Mouse (Mus musculus) liver, adult 2 months (tissue): ENCODE data around the gene Irs4. TPM values are rescaled to one million over a fixed set of nuclear protein-coding genes. Genes with fewer than 3 reads are reported as not detected.

Experiments used
- DNase-seq: peaks from one replicate; pipeline ENCODE4 v3.0.0-alpha.2; 2011; ENCODE audit warnings: low read depth, low spot score; ENCODE audit errors: extremely low read depth
- H3K27ac ChIP-seq: fragments of 200-500 bp; replicated peaks from 2 replicates; pipeline ENCODE4 v1.5.1; 2012; ENCODE audit warnings: low read depth, mild to moderate bottlenecking, control low read depth, inconsistent platforms, low read length; ENCODE audit not compliant: insufficient read depth
- H3K27me3 ChIP-seq: fragments of 200-500 bp; 2 replicates; pipeline ENCODE4 v1.6.1; 2012; ENCODE audit warnings: mild to moderate bottlenecking, moderate library complexity, low read length, inconsistent platforms; ENCODE audit not compliant: control insufficient read depth, insufficient read depth
- H3K36me3 ChIP-seq: fragments of 200-500 bp; 2 replicates; pipeline ENCODE4 v1.6.1; 2012; ENCODE audit warnings: low read length, inconsistent platforms; ENCODE audit not compliant: control insufficient read depth, insufficient read depth
- H3K4me1 ChIP-seq: fragments of 200-500 bp; 2 replicates; pipeline ENCODE4 v1.6.1; 2011; ENCODE audit warnings: low read length; ENCODE audit not compliant: control insufficient read depth, insufficient read depth
- H3K4me3 ChIP-seq: fragments of 200-500 bp; 2 replicates; pipeline ENCODE4 v1.5.1; 2011; ENCODE audit warnings: low read depth, mild to moderate bottlenecking, control low read depth, low read length, moderate library complexity; ENCODE audit not compliant: insufficient read depth
- H3K79me2 ChIP-seq: fragments of 200-500 bp; 2 replicates; pipeline ENCODE4 v1.6.1; 2012; ENCODE audit warnings: inconsistent platforms, mild to moderate bottlenecking, low read length, moderate library complexity; ENCODE audit not compliant: control insufficient read depth, insufficient read depth
- H3K9ac ChIP-seq: fragments of 200-500 bp; 2 replicates; pipeline ENCODE4 v1.6.1; 2012; ENCODE audit warnings: low read depth, mild to moderate bottlenecking, control low read depth, inconsistent platforms, low read length
- CTCF ChIP-seq: fragments of 200-500 bp; IDR thresholded peaks from 2 replicates; pipeline ENCODE4 v1.5.1; 2011; ENCODE audit warnings: low read depth, low read length, control low read depth
- POLR2A ChIP-seq: fragments of 200-500 bp; IDR thresholded peaks from 2 replicates; pipeline ENCODE4 v1.6.1; 2011; ENCODE audit warnings: low read length, control low read depth; ENCODE audit not compliant: insufficient read depth; ENCODE audit errors: extremely low read depth
- WGBS: fragments of 180-500 bp; shearing (Covaris S2); methylation state at CpG from one replicate; pipeline ENCODE4 v1.1.7; 2018; 5-methylcytosine and 5-hydroxymethylcytosine counted together
- polyA plus RNA-seq: library from polyadenylated mRNA; depleted of rRNA; stranded (reverse); fragments of >200 nt; gene quantifications from 2 replicates; pipeline ENCODE4 v1.2.3, GENCODE M21; 2012; rRNA removed
- total RNA-seq: library from RNA; depleted of rRNA; stranded (reverse); fragments of >200 nt; gene quantifications from 2 replicates; pipeline ENCODE4 v1.2.3, GENCODE M21; 2014; rRNA removed

The Irs4 gene
- not detected in 2 replicates for total RNA-seq
- polyA plus RNA-seq: not detected in 2 replicates

- Histone ChIP-seq H3K4me1 (peaks cover 2% of the 10 kb centered on the region; the same call in 1 of the 2 replicates), H3K27me3 (peaks cover 26% of the 10 kb centered on the region), H3K36me3 (no peaks in the 10 kb centered on the region), H3K9ac (no peak within 1 kb of the TSS), H3K79me2 (no peaks in the 10 kb centered on the region), H3K27ac (no peak within 1 kb of the TSS), H3K4me3 (no peak within 1 kb of the TSS)
- TF ChIP-seq CTCF (no peak), POLR2A (no peak)
- no peak for DNase-seq
- WGBS: 1% methylated on average over 44 of the region's 51 CpGs
Measured at GRCm38 (mm10) chrX:141724937-141725918, at the start of gene Irs4. TSS of gene Irs4 (minus strand) at chrX:141725263.

GRCm38 (mm10) chrX:141750360-141750759, 25.3 kb upstream of the Irs4 start:
- WGBS: 67% methylated on average over 2 of the region's 2 CpGs
- Histone ChIP-seq H3K27ac (no peak overlapping the region), H3K4me1 (no peaks in the 10 kb centered on the region), H3K36me3 (no peaks in the 10 kb centered on the region), H3K4me3 (no peak overlapping the region), H3K79me2 (no peaks in the 10 kb centered on the region), H3K27me3 (no peaks in the 10 kb centered on the region), H3K9ac (no peak overlapping the region)
- no peak for DNase-seq
- no peak for TF ChIP-seq POLR2A
- TF ChIP-seq CTCF: no peak

GRCm38 (mm10) chrX:141729570-141729969, 4.5 kb upstream of the Irs4 start:
- H3K9ac ChIP-seq: no peak overlapping the region
- no peaks in the 10 kb centered on the region for H3K4me1 ChIP-seq
- no peak for DNase-seq
- TF ChIP-seq POLR2A: no peak
- TF ChIP-seq CTCF: no peak
- H3K4me3 ChIP-seq: no peak overlapping the region
- H3K36me3 ChIP-seq: no peaks in the 10 kb centered on the region
- no peak overlapping the region for H3K27ac ChIP-seq
- H3K79me2 ChIP-seq: no peaks in the 10 kb centered on the region
- H3K27me3 ChIP-seq: peaks cover 9% of the 10 kb centered on the region
- WGBS: 39% methylated on average over 5 of the region's 5 CpGs

GRCm38 (mm10) chrX:141724391-141724891, 622 bp downstream of the Irs4 start:
- Histone ChIP-seq H3K27me3 (peaks cover 26% of the 10 kb centered on the region), H3K9ac (no peak overlapping the region), H3K4me3 (no peak overlapping the region), H3K79me2 (no peaks in the 10 kb centered on the region), H3K36me3 (no peaks in the 10 kb centered on the region), H3K4me1 (peaks cover 2% of the 10 kb centered on the region; the same call in 1 of the 2 replicates), H3K27ac (no peak overlapping the region)
- no peak for DNase-seq
- no peak for TF ChIP-seq CTCF
- no peak for TF ChIP-seq POLR2A
- 3% methylated on average over 48 of the region's 52 CpGs for WGBS

GRCm38 (mm10) chrX:141723936-141724335, 1.1 kb downstream of the Irs4 start:
- no peak overlapping the region for H3K27ac ChIP-seq
- peaks cover 2% of the 10 kb centered on the region; the same call in 1 of the 2 replicates for H3K4me1 ChIP-seq
- no peak for DNase-seq
- no peaks in the 10 kb centered on the region for H3K79me2 ChIP-seq
- TF ChIP-seq POLR2A: no peak
- no peak for TF ChIP-seq CTCF
- H3K4me3 ChIP-seq: no peak overlapping the region
- 4% methylated on average over 16 of the region's 16 CpGs for WGBS
- no peaks in the 10 kb centered on the region for H3K36me3 ChIP-seq
- H3K9ac ChIP-seq: no peak overlapping the region
- H3K27me3 ChIP-seq: peaks cover 26% of the 10 kb centered on the region
